In the genomic region with DNA sequence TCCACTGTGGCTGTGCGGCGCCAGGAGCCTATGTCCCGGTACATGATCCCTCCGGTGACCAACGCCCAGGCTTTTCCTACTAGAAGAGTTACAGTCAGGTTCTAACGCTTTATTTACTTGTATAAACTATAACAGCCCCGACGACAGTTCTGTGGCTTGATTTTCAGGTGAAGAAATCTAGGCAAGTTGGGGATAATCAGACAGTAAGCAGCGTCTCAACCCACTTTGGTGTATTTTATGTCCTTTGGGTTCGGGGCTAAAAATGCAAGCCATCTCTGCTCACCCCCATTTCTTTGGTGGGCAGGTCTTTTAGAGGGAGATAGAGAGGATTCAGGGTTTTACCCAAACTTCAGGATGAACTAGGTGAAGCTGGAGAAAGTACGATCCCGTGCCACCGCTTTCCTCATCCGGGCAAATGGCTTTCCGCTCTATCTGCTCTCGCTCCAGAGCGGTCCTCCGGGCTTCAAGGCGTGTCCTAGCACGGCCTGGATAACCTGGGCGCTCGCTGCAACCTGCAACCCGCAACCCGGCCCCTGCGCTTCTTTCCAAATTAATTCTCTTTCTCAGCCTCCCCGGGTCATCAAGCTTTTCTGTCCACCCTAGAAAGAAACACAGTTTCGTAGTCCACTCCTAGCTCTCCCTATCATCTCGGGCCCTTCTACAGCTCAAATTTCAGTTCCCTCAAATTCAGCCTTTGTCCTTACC, we compare ENCODE assay signal across 9 mouse cellular contexts. TPM values are rescaled to one million over a fixed set of nuclear protein-coding genes. Genes with fewer than 3 reads are reported as not detected.
A peak's percentile ranks its signal among the peaks of the same experiment; 100 is the strongest.
DNase-seq lines count a peak whose midpoint lies in the region; ATAC-seq and TF ChIP-seq lines count a peak whose summit lies in the region.
"Had no signal": no experiment of that assay in that cellular context is flagged by ENCODE, and none has a peak within 500 bp of the region (broad histone marks: within the 10 kb centered on the region; RNA-seq: fewer than 3 reads in every experiment).

No protein-coding gene starts in this region.

- H3K9ac ChIP-seq in forebrain, embryonic 14.5 days (ENCODE audit: low read length) = 0 out of 2 replicates have a peak overlapping the region, but pooled peaks have one; percentile 13
- H3K9ac ChIP-seq in neural tube, embryonic 12.5 days = no peak overlapping the region

- no peaks in the 10 kb centered on the region for H3K9me3 ChIP-seq in forebrain, embryonic 14.5 days (replicated peaks; ENCODE audit: control insufficient read depth, low read length)
- H3K9me3 ChIP-seq in neural tube, embryonic 12.5 days = no peaks in the 10 kb centered on the region

- TF ChIP-seq POLR2A in lung, adult 2 months (IDR thresholded peaks at IDR 0.05; ENCODE audit: borderline replicate concordance, extremely low read depth, low read depth, low read length) = no peak

- H3K4me1 ChIP-seq in lung, adult 2 months (ENCODE audit: control insufficient read depth, insufficient read depth, low read length) = peaks cover 2% of the 10 kb centered on the region; the same call in 1 of the 2 replicates
- 0 out of 2 replicates have a peak, but pooled peaks cover 2% of the 10 kb centered on the region for H3K4me1 ChIP-seq in forebrain, embryonic 14.5 days (ENCODE audit: control insufficient read depth, insufficient read depth, low read length)
- peaks cover 10% of the 10 kb centered on the region for H3K4me1 ChIP-seq in neural tube, embryonic 12.5 days

- peaks cover 63% of the 10 kb centered on the region for H3K27me3 ChIP-seq in forebrain, embryonic 14.5 days (replicated peaks; ENCODE audit: control insufficient read depth, insufficient read depth, low read length)
- H3K27me3 ChIP-seq in neural tube, embryonic 12.5 days (replicated peaks) = peaks cover 63% of the 10 kb centered on the region

- H3K4me3 ChIP-seq in lung, adult 2 months (replicated peaks; ENCODE audit: extremely low read depth, low read depth, low read length) = no peak overlapping the region
- 0 out of 2 replicates have a peak overlapping the region, but pooled peaks have one; percentile 11 for H3K4me3 ChIP-seq in forebrain, embryonic 14.5 days (ENCODE audit: low read depth, low read length)
- 0 out of 2 replicates have a peak overlapping the region, but pooled peaks have one; percentile 1 for H3K4me3 ChIP-seq in neural tube, embryonic 12.5 days

- H3K36me3 ChIP-seq in forebrain, embryonic 14.5 days (ENCODE audit: control insufficient read depth, insufficient read depth, low read length) = no peaks in the 10 kb centered on the region
- H3K36me3 ChIP-seq in neural tube, embryonic 12.5 days = no peaks in the 10 kb centered on the region

- peak; percentile 8 for DNase-seq in lung, postnatal 36 days
- DNase-seq in lung, adult 2 months = no peak
- peak; percentile 23 for DNase-seq in forebrain, embryonic 14.5 days (ENCODE audit: low spot score)
- DNase-seq in kidney, postnatal 10 days = peak; percentile 22
- DNase-seq in gastrocnemius, postnatal 4 days (ENCODE audit: low spot score in 2 of 2) = no peak
- DNase-seq in urinary bladder, postnatal 10 days (ENCODE audit: low spot score) = no peak
- no peak for DNase-seq in gastrocnemius, postnatal 36 days

- TF ChIP-seq CTCF in lung, adult 2 months (IDR thresholded peaks at IDR 0.05; ENCODE audit: insufficient read depth, low read length) = no peak

- peak overlapping the region; percentile 35; the same call in 1 of the 2 replicates for H3K4me2 ChIP-seq in forebrain, embryonic 14.5 days (ENCODE audit: low read length)
- H3K4me2 ChIP-seq in neural tube, embryonic 12.5 days (replicated peaks) = peak overlapping the region; percentile 46

- 3% methylated on average over 28 of the region's 28 CpGs for WGBS in lung, adult 2 months
- whole genome bisulfite sequencing in forebrain, embryonic 14.5 days = under 1% methylated on average over 28 of the region's 28 CpGs
- 1% methylated on average over 28 of the region's 28 CpGs for WGBS in neural tube, embryonic 12.5 days

- intact Hi-C loops in gastrocnemius, postnatal 36 days (cut with DNase I) = no loop called here

- H3K27ac ChIP-seq in forebrain, embryonic 14.5 days (ENCODE audit: low read depth, low read length) = no peak overlapping the region
- no peak overlapping the region for H3K27ac ChIP-seq in neural tube, embryonic 12.5 days

- no peak for ATAC-seq in forebrain, embryonic 14.5 days
- ATAC-seq in neural tube, embryonic 12.5 days (ENCODE audit: low FRiP score, low read depth) = no peak

RNA-seq across cellular contexts. Expression of gene B4galnt2, which starts 0.5 kb away (rescaled TPM):
- 0.42 TPM in 1 of 2 replicates, not detected in the other for polyA plus RNA-seq in lung, adult 2 months (2012; rRNA removed)
- polyA plus RNA-seq in forebrain, embryonic 14.5 days (2014; fragmentation: Nextera tagmentation; extraction: Ambion mirVana) = not detected in 2 replicates
- polyA plus RNA-seq in neural tube, embryonic 12.5 days (2016; fragmentation: Nextera tagmentation; extraction: Ambion mirVana) = 0.11 TPM in 1 of 2 replicates, not detected in the other
- not detected for total RNA-seq in gastrocnemius, postnatal 4 days (2021)
- total RNA-seq in gastrocnemius, postnatal 36 days (2021) = not detected
- total RNA-seq: common myeloid progenitor, adult 5-6 weeks had no signal

Comparison
In these comparisons a context has a peak if more than half of its experiments do, and no peak if none do; other contexts are left out.
1. DNase-seq: peak in lung, postnatal 36 days (single experiment), forebrain, embryonic 14.5 days (single experiment) and kidney, postnatal 10 days (single experiment); none in lung, adult 2 months (single experiment), gastrocnemius, postnatal 4 days (0 of 2), urinary bladder, postnatal 10 days (single experiment) and gastrocnemius, postnatal 36 days (0 of 2).